Mouse (Mus musculus) CH12.LX (cell line): ENCODE measurements at regions not wholly inside any gene's neighbourhood (a gene's known extent, or its start where the extent isn't known, plus 50 kb on each side); places are given as distances from the start of the nearest gene placed in this dataset.

Source experiments
- CTCF ChIP-seq, 2 experiments: IDR thresholded peaks in 1 of 2; conservative IDR thresholded peaks in 1 of 2; 2 replicates each; pipeline ENCODE4 v1.5.1; 2011 to 2012; ENCODE audit warnings: low read depth in 2 of 2, low read length in 2 of 2, improper control_type of control experiment in 1 of 2, inconsistent platforms in 1 of 2, mild to moderate bottlenecking in 1 of 2, moderate library complexity in 1 of 2
- MXI1 ChIP-seq: IDR thresholded peaks from 2 replicates; pipeline ENCODE4 v1.6.1; 2011; ENCODE audit warnings: mild to moderate bottlenecking, low read depth, low read length, improper control_type of control experiment
- POLR2A ChIP-seq: IDR thresholded peaks from 2 replicates; pipeline ENCODE4 v1.6.1; 2011; ENCODE audit warnings: low read depth, mild to moderate bottlenecking, improper control_type of control experiment, low read length
- SIN3A ChIP-seq: IDR thresholded peaks from 2 replicates; pipeline ENCODE4 v1.6.1; 2012; ENCODE audit warnings: low read length, improper control_type of control experiment, inconsistent platforms
- TCF12 ChIP-seq: IDR thresholded peaks from 2 replicates; pipeline ENCODE4 v1.6.1; 2014; ENCODE audit warnings: low read depth, mild to moderate bottlenecking, inconsistent platforms, low read length, improper control_type of control experiment
- ZKSCAN1 ChIP-seq: IDR thresholded peaks from 2 replicates; pipeline ENCODE4 v1.6.1; 2012; ENCODE audit warnings: low read depth, inconsistent platforms, low read length, improper control_type of control experiment, borderline replicate concordance

DNA sequence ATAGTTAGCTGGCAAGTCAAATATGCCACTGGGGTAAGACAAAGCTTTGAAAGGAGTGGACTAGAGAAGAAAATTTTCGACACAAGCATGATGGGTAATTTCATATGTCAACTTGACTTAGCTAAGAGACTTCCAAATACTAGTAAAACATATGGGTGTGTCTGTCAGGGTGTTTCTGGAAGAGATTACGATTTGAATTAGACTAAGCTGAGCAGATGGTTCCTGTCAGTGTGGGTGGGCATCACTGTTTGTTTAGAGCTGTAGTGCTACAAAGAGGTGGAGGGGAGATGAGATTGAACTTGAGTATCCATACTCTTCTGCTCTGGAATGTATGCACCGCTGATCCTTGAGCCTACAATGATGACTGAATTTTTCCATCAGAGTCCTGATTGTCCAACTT is 251.2 kb upstream of the Col8a1 start:
- TF ChIP-seq CTCF (conservative IDR thresholded peaks at IDR 0.05 in 1 of 2, IDR thresholded peaks at IDR 0.05 in 1 of 2; ENCODE audit: low read depth in 2 of 2, low read length in 2 of 2) (no peak), SIN3A (no peak), MXI1 (no peak), POLR2A (no peak), TCF12 (no peak), ZKSCAN1 (no peak)
